Mouse (Mus musculus): ENCODE measurements at regions not wholly inside any gene's neighbourhood (a gene's known extent, or its start where the extent isn't known, plus 50 kb on each side); places are given as distances from the start of the nearest gene placed in this dataset.

DNA sequence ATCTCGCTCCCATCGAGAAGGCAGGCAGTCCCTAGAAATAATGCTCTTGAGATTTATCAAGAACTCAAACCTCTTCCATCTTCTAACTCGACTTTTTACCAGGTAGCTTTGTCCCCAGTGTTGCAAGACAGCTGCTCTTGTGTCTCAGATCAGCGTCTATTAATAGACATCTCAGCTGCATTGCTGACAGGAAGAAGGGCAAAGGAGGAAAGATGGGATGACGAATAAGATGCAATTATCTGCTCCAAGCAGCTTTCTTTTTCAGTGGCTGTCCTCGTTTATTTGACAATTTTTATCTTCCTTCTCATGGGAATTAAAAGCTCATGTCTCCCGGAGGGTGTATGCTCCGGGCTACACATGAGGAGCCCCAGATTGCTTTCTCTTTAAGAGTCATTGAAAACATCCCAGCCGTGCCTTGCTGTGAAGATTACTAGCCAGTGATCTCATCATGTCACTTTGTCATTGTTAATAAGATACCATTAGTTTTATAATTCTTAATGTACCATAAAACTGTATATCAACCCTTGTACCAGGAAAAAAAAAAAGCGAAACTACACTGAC is 299.9 kb upstream of the Eci2 start:
- no peak overlapping the region for H3K4me2 ChIP-seq
- no peak overlapping the region for H3K9ac ChIP-seq (replicated peaks)
- no peaks in the 10 kb centered on the region for H3K4me1 ChIP-seq (replicated peaks)
- no peak for ATAC-seq (ENCODE audit: insufficient number of reproducible peaks, insufficient read depth, low FRiP score, low TSS enrichment, low read depth)
- H3K4me3 ChIP-seq (replicated peaks), result no peak overlapping the region
- H3K27ac ChIP-seq, result no peak overlapping the region
- no peaks in the 10 kb centered on the region for H3K9me3 ChIP-seq
- H3K36me3 ChIP-seq, result no peaks in the 10 kb centered on the region
- WGBS, result 67% methylated on average over 10 of the region's 10 CpGs
- H3K27me3 ChIP-seq, result no peaks in the 10 kb centered on the region

DNA sequence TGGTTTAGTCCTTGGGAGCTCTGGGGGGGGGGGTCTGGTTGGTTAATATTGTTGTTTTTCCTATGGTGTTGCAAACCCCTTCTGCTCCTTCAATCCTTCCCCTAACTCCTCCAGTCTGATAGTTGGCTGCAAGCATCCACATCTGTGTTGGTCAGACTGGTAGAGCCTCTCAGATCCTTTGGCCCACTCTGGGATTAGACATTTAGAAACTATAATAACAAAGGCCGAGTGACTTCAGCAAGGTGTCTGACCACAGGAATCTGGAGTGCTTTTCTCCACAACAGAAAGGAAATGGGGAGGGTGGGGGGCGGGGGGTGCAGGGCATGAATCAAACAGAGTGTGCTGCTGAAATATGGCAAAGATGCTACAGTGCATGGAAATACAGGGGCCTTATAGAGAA is 301.4 kb upstream of the Eci2 start:
- Histone ChIP-seq H3K9ac (replicated peaks) (no peak overlapping the region), H3K27ac (no peak overlapping the region), H3K4me3 (replicated peaks) (no peak overlapping the region), H3K36me3 (no peaks in the 10 kb centered on the region), H3K9me3 (no peaks in the 10 kb centered on the region), H3K27me3 (no peaks in the 10 kb centered on the region), H3K4me1 (replicated peaks) (no peaks in the 10 kb centered on the region), H3K4me2 (no peak overlapping the region)
- no peak for ATAC-seq (ENCODE audit: insufficient number of reproducible peaks, insufficient read depth, low FRiP score, low TSS enrichment, low read depth)
- WGBS, result 74% methylated on average over 2 of the region's 2 CpGs

DNA sequence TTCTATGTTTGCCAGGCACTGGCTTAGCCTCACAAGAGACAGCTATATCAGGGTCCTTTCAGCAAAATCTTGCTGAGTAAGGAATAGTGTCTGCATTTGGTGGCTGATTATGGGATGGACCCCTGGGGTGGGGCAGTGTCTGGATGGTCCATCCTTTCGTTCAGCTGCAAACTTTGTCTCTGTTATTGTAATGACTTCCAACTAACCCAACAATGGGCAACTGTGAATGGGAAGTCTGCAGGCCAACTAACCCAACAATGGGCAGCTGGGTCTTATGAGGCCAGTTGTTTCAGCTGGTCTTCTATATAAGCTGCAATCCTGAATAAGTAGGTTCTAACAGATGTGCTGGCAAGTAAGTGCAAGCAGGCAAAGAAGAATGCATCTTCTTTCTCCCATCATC is 304.0 kb upstream of the Eci2 start:
- WGBS, result 75% methylated on average over 1 of the region's 1 CpGs
- no peaks in the 10 kb centered on the region for H3K27me3 ChIP-seq

DNA sequence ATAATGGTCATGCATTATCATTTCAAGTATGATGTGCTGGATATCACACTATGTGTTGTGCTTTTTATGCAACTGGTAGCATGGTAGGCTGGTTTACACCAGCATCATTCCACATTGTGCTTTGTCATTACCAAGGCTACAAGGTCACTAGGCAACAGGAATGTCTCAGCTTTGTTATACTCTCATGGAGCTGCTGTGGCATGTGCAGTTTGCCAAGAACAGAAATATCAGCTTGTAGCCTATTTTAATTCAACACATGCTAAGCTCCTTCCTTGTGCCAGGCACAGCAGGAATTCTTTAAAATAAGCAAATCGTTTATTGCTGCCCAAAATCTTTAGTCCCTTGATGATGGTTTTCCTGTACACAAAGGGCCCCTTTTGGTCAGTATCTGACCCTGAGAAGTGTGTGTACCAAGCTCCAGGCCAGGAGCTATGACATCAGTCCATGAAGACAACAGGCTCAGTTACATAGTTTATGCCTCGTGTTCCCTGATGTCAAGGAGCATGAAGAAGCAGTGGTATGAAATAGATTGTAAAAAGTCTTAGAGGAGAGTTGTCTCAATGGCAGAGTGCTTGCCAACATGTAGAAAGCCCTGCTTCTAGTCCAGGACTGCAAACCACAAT is 314.0 kb upstream of the Cdyl start:
- H3K27me3 ChIP-seq, result no peaks in the 10 kb centered on the region
- 83% methylated on average over 2 of the region's 2 CpGs for WGBS
- no peaks in the 10 kb centered on the region for H3K9me3 ChIP-seq
- H3K4me3 ChIP-seq (replicated peaks), result no peak overlapping the region
- no peaks in the 10 kb centered on the region for H3K4me1 ChIP-seq (replicated peaks)
- no peaks in the 10 kb centered on the region for H3K36me3 ChIP-seq
- H3K27ac ChIP-seq, result no peak overlapping the region
- H3K4me2 ChIP-seq, result no peak overlapping the region
- no peak overlapping the region for H3K9ac ChIP-seq (replicated peaks)
- ATAC-seq (ENCODE audit: insufficient number of reproducible peaks, insufficient read depth, low FRiP score, low TSS enrichment, low read depth), result no peak

More for the DNA sequence above, 304.0 kb upstream of the Eci2 start:
- H3K36me3 ChIP-seq, result no peaks in the 10 kb centered on the region
- no peaks in the 10 kb centered on the region for H3K9me3 ChIP-seq
- H3K4me1 ChIP-seq (replicated peaks), result no peaks in the 10 kb centered on the region
- no peak overlapping the region for H3K27ac ChIP-seq
- no peak overlapping the region for H3K4me3 ChIP-seq (replicated peaks)
- ATAC-seq (ENCODE audit: insufficient number of reproducible peaks, insufficient read depth, low FRiP score, low TSS enrichment, low read depth), result no peak
- H3K9ac ChIP-seq (replicated peaks), result no peak overlapping the region
- no peak overlapping the region for H3K4me2 ChIP-seq

DNA sequence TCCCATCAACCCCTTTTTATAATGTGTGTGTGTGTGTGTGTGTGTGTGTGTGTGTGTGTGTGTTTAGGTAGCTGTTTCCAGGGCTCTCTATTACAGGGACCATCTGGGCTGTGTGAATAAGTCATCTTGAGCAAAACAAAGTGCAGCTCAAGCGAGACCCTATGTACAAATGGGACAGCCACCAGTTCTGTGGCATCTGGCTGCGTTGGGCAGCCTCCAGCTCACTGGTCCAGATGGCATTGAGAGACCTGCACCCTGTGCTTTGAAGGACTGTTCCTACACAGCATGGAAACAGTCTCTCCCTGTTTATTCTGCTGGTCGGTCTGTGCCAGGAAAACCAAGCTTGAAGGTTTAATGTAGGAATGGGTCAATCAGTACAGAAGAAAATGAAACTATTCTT is 311.4 kb upstream of the Cdyl start:
- 77% methylated on average over 3 of the region's 3 CpGs for WGBS
- no peak for ATAC-seq (ENCODE audit: insufficient number of reproducible peaks, insufficient read depth, low FRiP score, low TSS enrichment, low read depth)
- H3K36me3 ChIP-seq, result no peaks in the 10 kb centered on the region

DNA sequence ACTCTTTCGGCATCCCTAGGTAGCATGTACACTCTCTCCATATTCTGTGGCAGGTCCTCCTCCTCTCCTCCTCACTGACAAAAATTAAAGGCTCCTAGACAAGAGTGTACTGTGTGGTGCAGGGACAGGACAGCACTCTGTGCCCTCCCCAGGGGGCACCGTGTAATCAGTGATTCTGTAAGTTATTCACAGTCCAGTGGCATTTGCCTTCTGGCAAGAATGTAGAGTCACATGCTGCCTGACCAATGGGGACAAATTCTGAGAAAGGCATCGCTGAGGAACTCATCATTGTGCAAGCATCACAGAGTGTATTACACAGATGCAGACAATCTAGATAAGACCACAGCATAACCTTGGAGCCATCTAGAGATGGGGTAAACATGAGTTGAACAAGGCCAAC is 300.3 kb upstream of the Cdyl start:
- H3K4me3 ChIP-seq (replicated peaks), result no peak overlapping the region
- H3K4me2 ChIP-seq, result no peak overlapping the region
- H3K9ac ChIP-seq (replicated peaks), result no peak overlapping the region
- H3K36me3 ChIP-seq, result no peaks in the 10 kb centered on the region
- no peak overlapping the region for H3K27ac ChIP-seq
- H3K27me3 ChIP-seq, result no peaks in the 10 kb centered on the region
- no peak for ATAC-seq (ENCODE audit: insufficient number of reproducible peaks, insufficient read depth, low FRiP score, low TSS enrichment, low read depth)
- no peaks in the 10 kb centered on the region for H3K9me3 ChIP-seq
- 88% methylated on average over 3 of the region's 3 CpGs for WGBS
- H3K4me1 ChIP-seq (replicated peaks), result no peaks in the 10 kb centered on the region

More for the DNA sequence above, 311.4 kb upstream of the Cdyl start:
- H3K4me1 ChIP-seq (replicated peaks), result no peaks in the 10 kb centered on the region
- H3K27ac ChIP-seq, result no peak overlapping the region
- H3K9me3 ChIP-seq, result no peaks in the 10 kb centered on the region
- no peaks in the 10 kb centered on the region for H3K27me3 ChIP-seq
- H3K9ac ChIP-seq (replicated peaks), result no peak overlapping the region
- no peak overlapping the region for H3K4me3 ChIP-seq (replicated peaks)
- H3K4me2 ChIP-seq, result no peak overlapping the region

DNA sequence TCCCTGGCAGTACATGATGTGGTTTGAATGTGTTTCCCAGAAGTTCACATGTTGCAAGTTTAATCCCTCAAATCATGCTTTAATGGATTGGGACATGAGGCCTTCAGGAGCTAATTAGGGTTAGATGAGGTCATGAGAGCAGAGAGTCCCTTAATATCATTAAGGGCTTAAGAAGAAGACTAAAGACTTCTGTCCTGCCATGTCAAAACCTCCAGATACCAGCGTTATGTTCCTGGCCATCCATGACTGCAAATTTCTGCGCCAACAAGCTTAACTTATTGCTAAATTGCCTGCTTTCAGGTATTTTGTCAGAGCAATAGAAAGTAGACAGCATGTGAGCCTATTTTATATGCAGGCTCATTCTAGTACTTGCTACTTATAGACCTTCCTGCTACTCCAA is 282.1 kb upstream of the Cdyl start:
- Histone ChIP-seq H3K27ac (no peak overlapping the region), H3K9ac (replicated peaks) (no peak overlapping the region), H3K4me1 (replicated peaks) (peaks cover 4% of the 10 kb centered on the region; the same call in 1 of the 2 replicates), H3K36me3 (no peaks in the 10 kb centered on the region), H3K4me3 (replicated peaks) (no peak overlapping the region), H3K4me2 (no peak overlapping the region), H3K9me3 (peaks cover 5% of the 10 kb centered on the region; the same call in 1 of the 2 replicates), H3K27me3 (no peaks in the 10 kb centered on the region)
- 88% methylated on average over 2 of the region's 2 CpGs for WGBS
- ATAC-seq (ENCODE audit: insufficient number of reproducible peaks, insufficient read depth, low FRiP score, low TSS enrichment, low read depth), result no peak

DNA sequence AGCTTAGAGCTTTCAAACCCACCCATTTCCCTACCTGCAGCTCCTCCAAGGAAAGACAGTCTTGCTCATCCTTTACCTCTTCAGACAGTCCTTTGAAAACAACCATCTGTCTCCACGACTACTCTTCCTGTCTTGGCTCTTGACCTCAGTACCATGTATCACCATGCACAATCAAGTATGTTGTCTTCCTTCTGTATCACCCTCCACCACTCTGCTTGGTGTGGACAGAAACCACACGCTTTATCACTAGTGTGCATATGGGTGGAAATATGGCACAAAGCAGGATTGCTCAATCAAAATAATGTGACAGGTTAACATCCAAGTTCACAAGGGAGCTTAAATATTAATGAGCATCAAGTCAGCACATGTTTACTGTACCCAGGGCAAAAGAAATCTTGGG is 280.1 kb upstream of the Cdyl start:
- no peaks in the 10 kb centered on the region for H3K9me3 ChIP-seq
- no peaks in the 10 kb centered on the region for H3K27me3 ChIP-seq
- no peak overlapping the region for H3K4me2 ChIP-seq
- H3K36me3 ChIP-seq, result no peaks in the 10 kb centered on the region
- no peak overlapping the region for H3K27ac ChIP-seq
- no peak for ATAC-seq (ENCODE audit: insufficient number of reproducible peaks, insufficient read depth, low FRiP score, low TSS enrichment, low read depth)
- H3K4me1 ChIP-seq (replicated peaks), result peaks cover 4% of the 10 kb centered on the region; the same call in 1 of the 2 replicates
- H3K4me3 ChIP-seq (replicated peaks), result no peak overlapping the region
- no peak overlapping the region for H3K9ac ChIP-seq (replicated peaks)
- WGBS, result 93% methylated on average over 2 of the region's 2 CpGs

DNA sequence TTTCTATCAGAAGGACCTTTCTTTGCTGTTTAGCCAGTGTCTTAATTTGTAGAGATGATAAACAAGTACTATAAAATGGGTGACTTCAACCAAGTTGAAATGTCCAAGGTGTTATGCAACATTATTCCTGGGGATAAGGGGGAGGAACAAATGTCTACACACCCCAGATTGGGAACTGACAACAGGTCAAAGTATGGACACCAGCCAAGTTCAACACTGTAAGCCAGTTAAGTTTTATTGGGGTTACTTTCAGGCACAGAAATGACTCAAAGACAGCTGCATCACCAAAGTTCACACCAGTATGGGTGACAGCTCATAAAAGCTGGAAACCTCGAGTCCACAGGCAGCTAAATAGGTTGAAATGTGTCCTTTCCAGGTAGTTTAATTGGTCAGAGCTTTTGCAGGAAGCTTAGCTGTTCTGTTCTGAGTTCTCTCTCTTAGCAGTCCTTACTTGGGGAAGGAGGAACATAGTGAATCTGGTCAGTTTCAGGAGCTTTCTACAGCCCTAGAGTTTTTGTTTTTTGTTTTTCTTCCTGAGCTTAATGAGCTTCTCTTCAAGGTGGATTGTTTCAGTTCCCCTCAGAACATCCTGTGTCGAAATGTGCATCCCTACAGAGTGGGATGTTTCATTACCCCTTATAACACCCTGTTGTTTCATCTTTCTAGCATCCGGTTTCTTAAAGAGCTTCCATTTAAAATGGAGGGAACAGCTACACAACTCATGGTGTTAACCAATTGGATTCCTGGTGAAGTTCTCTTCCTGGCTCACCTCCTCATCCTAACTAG is 279.2 kb upstream of the Cdyl start:
- Histone ChIP-seq H3K4me2 (no peak overlapping the region), H3K36me3 (no peaks in the 10 kb centered on the region), H3K27me3 (no peaks in the 10 kb centered on the region), H3K4me1 (replicated peaks) (peaks cover 4% of the 10 kb centered on the region; the same call in 1 of the 2 replicates), H3K9ac (replicated peaks) (no peak overlapping the region), H3K9me3 (no peaks in the 10 kb centered on the region), H3K27ac (no peak overlapping the region), H3K4me3 (replicated peaks) (no peak overlapping the region)
- 55% methylated on average over 3 of the region's 3 CpGs for WGBS
- ATAC-seq (ENCODE audit: insufficient number of reproducible peaks, insufficient read depth, low FRiP score, low TSS enrichment, low read depth), result no peak

DNA sequence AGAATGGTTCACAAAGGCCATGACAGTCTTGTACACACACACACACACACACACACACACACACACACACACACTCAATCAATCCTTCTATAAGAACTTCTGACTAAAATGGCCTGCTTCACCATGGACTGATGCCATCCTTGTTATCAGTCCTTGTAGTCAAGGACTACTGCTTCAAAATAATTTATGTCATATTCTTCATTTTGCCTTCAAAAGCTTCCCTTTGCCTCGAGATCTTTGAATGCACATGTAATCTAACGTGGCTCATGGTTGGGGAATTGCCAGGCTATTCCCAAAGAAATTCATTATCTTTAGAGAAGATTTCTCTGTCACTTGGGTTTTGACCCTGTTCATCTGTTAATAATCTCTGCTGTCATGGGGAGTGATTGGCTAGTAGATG is 278.0 kb upstream of the Cdyl start:
- Histone ChIP-seq H3K36me3 (no peaks in the 10 kb centered on the region), H3K4me1 (replicated peaks) (peaks cover 4% of the 10 kb centered on the region; the same call in 1 of the 2 replicates), H3K4me2 (no peak overlapping the region), H3K4me3 (replicated peaks) (no peak overlapping the region), H3K9ac (replicated peaks) (no peak overlapping the region), H3K9me3 (no peaks in the 10 kb centered on the region), H3K27ac (no peak overlapping the region), H3K27me3 (no peaks in the 10 kb centered on the region)
- WGBS, result 80% methylated on average over 2 of the region's 2 CpGs
- ATAC-seq (ENCODE audit: insufficient number of reproducible peaks, insufficient read depth, low FRiP score, low TSS enrichment, low read depth), result no peak

DNA sequence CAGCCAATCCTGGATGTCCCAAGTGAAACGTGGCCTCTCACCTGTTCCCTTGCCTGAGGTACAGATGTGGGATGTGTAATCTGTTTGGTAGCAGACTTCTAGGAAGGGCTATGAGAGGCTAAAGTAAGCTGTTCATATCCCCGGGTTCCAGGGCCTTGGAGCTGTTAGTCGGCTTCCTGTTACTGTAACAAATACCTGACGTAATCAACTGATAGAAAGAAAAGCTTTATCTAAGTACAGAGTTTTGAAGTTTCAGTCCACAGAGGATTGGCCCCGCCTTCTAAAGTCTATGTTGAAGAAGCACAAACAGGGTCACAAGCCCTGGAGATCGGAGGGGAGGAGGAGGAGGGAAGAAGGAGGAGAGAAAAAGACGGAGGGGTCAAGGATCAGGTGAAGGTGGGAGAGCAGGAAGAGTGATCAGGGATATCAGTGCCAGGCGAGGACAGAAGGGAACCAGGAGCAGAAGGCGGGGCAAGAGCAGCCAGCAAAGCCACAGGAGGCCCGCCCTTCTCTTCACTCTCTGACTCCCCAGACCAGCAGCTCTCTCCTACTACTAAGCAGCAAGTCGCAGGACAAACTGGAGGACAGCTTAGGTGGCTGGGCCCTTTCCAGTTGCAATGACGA is 276.5 kb upstream of the Cdyl start:
- no peak overlapping the region for H3K4me3 ChIP-seq (replicated peaks)
- no peaks in the 10 kb centered on the region for H3K36me3 ChIP-seq
- H3K4me2 ChIP-seq, result no peak overlapping the region
- H3K27me3 ChIP-seq, result no peaks in the 10 kb centered on the region
- 40% methylated on average over 12 of the region's 12 CpGs for WGBS
- H3K9me3 ChIP-seq, result no peaks in the 10 kb centered on the region
- H3K9ac ChIP-seq (replicated peaks), result no peak overlapping the region
- no peak for ATAC-seq (ENCODE audit: insufficient number of reproducible peaks, insufficient read depth, low FRiP score, low TSS enrichment, low read depth)
- peaks cover 4% of the 10 kb centered on the region; the same call in 1 of the 2 replicates for H3K4me1 ChIP-seq (replicated peaks)
- no peak overlapping the region for H3K27ac ChIP-seq

Measured in limb, embryonic 12.5 days (tissue).